Mouse (Mus musculus) G1E (cell line): ENCODE results near the gene Tekt4.

Experiments used
- CTCF ChIP-seq: IDR thresholded peaks from 2 replicates; pipeline ENCODE4 v1.5.1; 2012; ENCODE audit warnings: low read depth, low read length, inconsistent platforms, mixed read lengths
- GATA2 ChIP-seq: IDR thresholded peaks from 2 replicates; pipeline ENCODE4 v1.6.1; 2012; ENCODE audit warnings: low read depth, low read length, inconsistent platforms, borderline replicate concordance

DNA sequence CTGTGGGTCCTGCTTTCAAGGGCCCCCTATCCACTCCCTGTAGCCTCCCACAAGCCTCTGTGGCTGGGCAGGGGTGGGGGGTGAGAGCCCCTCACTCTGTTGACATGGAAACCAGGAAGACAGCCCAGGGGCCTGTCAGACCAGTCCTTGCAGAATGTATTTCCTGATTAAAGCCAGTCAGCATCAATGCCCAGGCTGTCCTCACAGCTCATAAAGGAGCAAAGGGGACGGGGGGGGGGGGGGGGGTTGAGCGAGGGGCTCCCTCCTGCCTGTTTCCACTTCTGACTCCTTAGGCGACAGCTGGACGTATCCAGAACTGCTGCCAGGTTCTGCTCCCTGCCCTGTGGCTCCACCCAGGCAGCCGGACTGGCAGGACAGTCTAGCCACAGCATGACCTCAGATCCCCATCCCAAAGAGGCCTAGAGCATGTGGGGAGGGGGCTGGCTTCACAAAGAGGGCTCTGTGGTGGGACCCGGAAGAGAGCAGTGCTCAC, 38.9 kb upstream of the Tekt4 start:
- TF ChIP-seq CTCF: no peak
- no peak for TF ChIP-seq GATA2
